ENCODE assay signal across 9 mouse cellular contexts in genomic region chr19:53391787-53392186, GRCm38 (mm10). TPM values are rescaled to one million over a fixed set of nuclear protein-coding genes. Genes with fewer than 3 reads are reported as not detected.
DNase-seq lines count a peak whose midpoint lies in the region; ATAC-seq lines count a peak whose summit lies in the region.
"Had no signal": no experiment of that assay in that cellular context is flagged by ENCODE, and none has a peak within 500 bp of the region (broad histone marks: within the 10 kb centered on the region; RNA-seq: fewer than 3 reads in every experiment).

No protein-coding gene starts in this region.

- H3K4me1 ChIP-seq in neural tube, embryonic 11.5 days (ENCODE audit: control insufficient read depth, insufficient read depth, low read length) = no peaks in the 10 kb centered on the region
- 0 out of 2 replicates have a peak, but pooled peaks cover 2% of the 10 kb centered on the region for H3K4me1 ChIP-seq in forebrain, embryonic 11.5 days (replicated peaks; ENCODE audit: control insufficient read depth, insufficient read depth, low read length)
- H3K4me1 ChIP-seq in liver, embryonic 12.5 days = peaks cover 58% of the 10 kb centered on the region

- peak overlapping the region; percentile 58 for H3K4me2 ChIP-seq in neural tube, embryonic 11.5 days (ENCODE audit: low read depth)
- peak overlapping the region; percentile 74; the same call in 1 of the 2 replicates for H3K4me2 ChIP-seq in forebrain, embryonic 11.5 days (ENCODE audit: low read depth, low read length, severe bottlenecking)
- H3K4me2 ChIP-seq in liver, embryonic 12.5 days = peak overlapping the region; percentile 73

- peak overlapping the region; percentile 88 for H3K4me3 ChIP-seq in neural tube, embryonic 11.5 days (ENCODE audit: low read depth, low read length)
- H3K4me3 ChIP-seq in forebrain, embryonic 11.5 days (ENCODE audit: low read depth, low read length) = peak overlapping the region; percentile 89
- H3K4me3 ChIP-seq in liver, embryonic 12.5 days = peak overlapping the region; percentile 100

- H3K9ac ChIP-seq in neural tube, embryonic 11.5 days (ENCODE audit: low read length) = no peak overlapping the region
- peak overlapping the region; percentile 74 for H3K9ac ChIP-seq in forebrain, embryonic 11.5 days (ENCODE audit: low read length)
- peak overlapping the region; percentile 74; the same call in 1 of the 2 replicates for H3K9ac ChIP-seq in liver, embryonic 12.5 days

- no peaks in the 10 kb centered on the region for H3K9me3 ChIP-seq in neural tube, embryonic 11.5 days (ENCODE audit: control insufficient read depth, low read length)
- no peaks in the 10 kb centered on the region for H3K9me3 ChIP-seq in forebrain, embryonic 11.5 days (ENCODE audit: control insufficient read depth, low read length)
- H3K9me3 ChIP-seq in liver, embryonic 12.5 days (replicated peaks) = no peaks in the 10 kb centered on the region

- ATAC-seq in neural tube, embryonic 11.5 days (ENCODE audit: insufficient read depth, low FRiP score, low TSS enrichment) = no peak
- no peak for ATAC-seq in forebrain, embryonic 11.5 days (replicated peaks; ENCODE audit: low FRiP score)
- ATAC-seq in liver, embryonic 12.5 days = no peak

- H3K36me3 ChIP-seq in neural tube, embryonic 11.5 days (ENCODE audit: control insufficient read depth, insufficient read depth, low read length) = no peaks in the 10 kb centered on the region
- peaks cover 4% of the 10 kb centered on the region; the same call in 1 of the 2 replicates for H3K36me3 ChIP-seq in forebrain, embryonic 11.5 days (ENCODE audit: control insufficient read depth, insufficient read depth, low read length)
- H3K36me3 ChIP-seq in liver, embryonic 12.5 days = peaks cover 24% of the 10 kb centered on the region

- WGBS in neural tube, embryonic 11.5 days = 88% methylated on average over 5 of the region's 5 CpGs
- WGBS in forebrain, embryonic 11.5 days = 91% methylated on average over 5 of the region's 5 CpGs
- WGBS in liver, embryonic 12.5 days (ENCODE audit: insufficient replicate concordance) = 72% methylated on average over 5 of the region's 5 CpGs

- no peak overlapping the region for H3K27ac ChIP-seq in neural tube, embryonic 11.5 days (ENCODE audit: low read depth, low read length)
- H3K27ac ChIP-seq in forebrain, embryonic 11.5 days (ENCODE audit: low read depth, low read length) = no peak overlapping the region
- H3K27ac ChIP-seq in liver, embryonic 12.5 days = peak overlapping the region; percentile 94

- H3K27me3 ChIP-seq in neural tube, embryonic 11.5 days (ENCODE audit: control insufficient read depth, insufficient read depth, low read length) = no peaks in the 10 kb centered on the region
- no peaks in the 10 kb centered on the region for H3K27me3 ChIP-seq in forebrain, embryonic 11.5 days (ENCODE audit: control insufficient read depth, insufficient read depth, low read length)
- H3K27me3 ChIP-seq in liver, embryonic 12.5 days (replicated peaks) = no peaks in the 10 kb centered on the region

- no peak for DNase-seq in neural tube, embryonic 11.5 days (ENCODE audit: low spot score)
- DNase-seq in neural tube, embryonic 10.5 days (ENCODE audit: extremely low spot score, low spot score) = no peak
- DNase-seq in forebrain, embryonic 11.5 days (ENCODE audit: low spot score) = no peak
- DNase-seq in frontal cortex, postnatal 10 days (ENCODE audit: low spot score in 2 of 2) = no peak
- no peak for DNase-seq in layer of hippocampus, postnatal 25 days (ENCODE audit: extremely low spot score in 1 of 2, low spot score in 1 of 2)
- no peak for DNase-seq in gastrocnemius, postnatal 25 days
- DNase-seq: lung, postnatal 14 days had no signal

RNA-seq across cellular contexts. Expression of gene Smndc1, which starts 1.4 kb away (rescaled TPM):
- 54.4 and 57.5 TPM in 2 replicates for polyA plus RNA-seq in neural tube, embryonic 11.5 days (2014; fragmentation: Nextera tagmentation; extraction: Ambion mirVana)
- polyA plus RNA-seq in forebrain, embryonic 11.5 days (2014; fragmentation: Nextera tagmentation; extraction: Ambion mirVana) = 53.6 and 57.6 TPM in 2 replicates
- polyA plus RNA-seq in liver, embryonic 12.5 days (2016; fragmentation: Nextera tagmentation; extraction: Ambion mirVana) = 29.3 and 30.6 TPM in 2 replicates
- total RNA-seq in layer of hippocampus, postnatal 25 days (2021) = 10 to 100 TPM; 36.9 to 39.7 TPM
- 10 to 100 TPM; 21.6 to 22.3 TPM for total RNA-seq in gastrocnemius, postnatal 25 days (2021)

RNA-seq across cellular contexts. Expression of gene Gm10197, which starts 20.2 kb away (rescaled TPM):
- 7.2 TPM in 1 of 2 replicates, not detected in the other for polyA plus RNA-seq in neural tube, embryonic 11.5 days (2014; fragmentation: Nextera tagmentation; extraction: Ambion mirVana)
- not detected in 2 replicates for polyA plus RNA-seq in forebrain, embryonic 11.5 days (2014; fragmentation: Nextera tagmentation; extraction: Ambion mirVana)
- not detected in 2 replicates for polyA plus RNA-seq in liver, embryonic 12.5 days (2016; fragmentation: Nextera tagmentation; extraction: Ambion mirVana)
- total RNA-seq in layer of hippocampus, postnatal 25 days (2021) = not detected
- not detected for total RNA-seq in gastrocnemius, postnatal 25 days (2021)
- polyA plus RNA-seq: testis, adult 2 months had no signal
